Mouse (Mus musculus): ENCODE data around the gene Dok3.
A peak's percentile ranks its signal among the peaks of the same experiment; 100 is the strongest.

The Dok3 gene

GRCm38 (mm10) chr13:55540933-55541332 lies 11.8 kb upstream of the Dok3 start:
- DNase-seq (ENCODE audit: low read depth) = no peak

- peak; percentile 99 for DNase-seq (ENCODE audit: low read depth)
Observed at GRCm38 (mm10) chr13:55536194-55537175, 7.4 kb upstream of the Dok3 start, which contains the start of gene Ddx41. Ddx41 (minus strand) TSS chr13:55536658.

GRCm38 (mm10) chr13:55535796-55536193 lies 6.7 kb upstream of the Dok3 start:
- DNase-seq (ENCODE audit: low read depth) = no peak

GRCm38 (mm10) chr13:55535191-55535590 lies 6.1 kb upstream of the Dok3 start:
- no peak for DNase-seq (ENCODE audit: low read depth)

- DNase-seq (ENCODE audit: low read depth) = peak; percentile 41
Observed at GRCm38 (mm10) chr13:55527834-55528772, 993 bp downstream of the Dok3 start.

- no peak for DNase-seq (ENCODE audit: low read depth)
Observed at GRCm38 (mm10) chr13:55527212-55527611, 1.9 kb downstream of the Dok3 start.

- DNase-seq (ENCODE audit: low read depth) = no peak
Observed at GRCm38 (mm10) chr13:55525733-55526553, 3.2 kb downstream of the Dok3 start.

GRCm38 (mm10) chr13:55523951-55524600 lies 5.0 kb downstream of the Dok3 start:
- DNase-seq (ENCODE audit: low read depth) = no peak

- DNase-seq (ENCODE audit: low read depth) = no peak
Observed at GRCm38 (mm10) chr13:55523278-55523677, 5.8 kb downstream of the Dok3 start.

GRCm38 (mm10) chr13:55522730-55523129 lies 6.4 kb downstream of the Dok3 start:
- DNase-seq (ENCODE audit: low read depth) = no peak

- DNase-seq (ENCODE audit: low read depth) = no peak
Observed at GRCm38 (mm10) chr13:55519606-55520005, 9.5 kb downstream of the Dok3 start.

GRCm38 (mm10) chr13:55516955-55517354 lies 12.1 kb downstream of the Dok3 start:
- DNase-seq (ENCODE audit: low read depth) = peak; percentile 75

- no peak for DNase-seq (ENCODE audit: low read depth)
Observed at GRCm38 (mm10) chr13:55513828-55514227, 15.3 kb downstream of the Dok3 start.

- DNase-seq (ENCODE audit: low read depth) = peak; percentile 58
Observed at GRCm38 (mm10) chr13:55513111-55513748, 15.9 kb downstream of the Dok3 start, which contains the start of gene Pdlim7. Pdlim7 (minus strand) TSS chr13:55513676.

- no peak for DNase-seq (ENCODE audit: low read depth)
Observed at GRCm38 (mm10) chr13:55512379-55513031, 16.6 kb downstream of the Dok3 start.

GRCm38 (mm10) chr13:55511492-55511861 lies 17.6 kb downstream of the Dok3 start:
- no peak for DNase-seq (ENCODE audit: low read depth)

GRCm38 (mm10) chr13:55510668-55511491 lies 18.2 kb downstream of the Dok3 start:
- DNase-seq (ENCODE audit: low read depth) = no peak

GRCm38 (mm10) chr13:55510332-55510667 lies 18.8 kb downstream of the Dok3 start:
- no peak for DNase-seq (ENCODE audit: low read depth)

- DNase-seq (ENCODE audit: low read depth) = no peak
Observed at GRCm38 (mm10) chr13:55508531-55508930, 20.6 kb downstream of the Dok3 start.

Measured in c-Kit-positive CD71-positive TER-119-negative erythroid progenitor cells, embryonic 14.5 days (primary cell).